Mouse (Mus musculus) midbrain, embryonic 14.5 days (tissue): ENCODE results near the gene Upk2. TPM values are rescaled to one million over a fixed set of nuclear protein-coding genes. Genes with fewer than 3 reads are reported as not detected.
"Not testable (repeated sequence)": the region's sequence is repeated elsewhere in the genome, so short reads cannot be mapped to it uniquely, and the experiment has no call there.

Source experiments
- ATAC-seq: fragments of 200-750 bp; cut with Nextera tagmentation; 2 replicates; pipeline ENCODE4 v1.8.0; 2017; ENCODE audit warnings: moderate number of reproducible peaks, moderate library complexity; ENCODE audit not compliant: low FRiP score, low TSS enrichment
- DNase-seq: peaks from one replicate; pipeline ENCODE4 v3.0.0-alpha.2; 2015
- H3K27ac ChIP-seq: fragments of 300-500 bp; sonication (generic); replicated peaks from 2 replicates; pipeline ENCODE4 v1.5.1; 2014; ENCODE audit warnings: mild to moderate bottlenecking, low read depth, low read length, moderate library complexity
- H3K27me3 ChIP-seq: fragments of 300-500 bp; sonication (generic); 2 replicates; pipeline ENCODE4 v1.6.1; 2014; ENCODE audit warnings: low read length, control low read depth, mixed read lengths; ENCODE audit not compliant: control insufficient read depth, insufficient read depth
- H3K36me3 ChIP-seq: fragments of 300-500 bp; sonication (generic); 2 replicates; pipeline ENCODE4 v1.6.1; 2014; ENCODE audit warnings: low read length, control low read depth; ENCODE audit not compliant: control insufficient read depth, insufficient read depth
- H3K4me1 ChIP-seq: fragments of 300-500 bp; sonication (generic); 2 replicates; pipeline ENCODE4 v1.6.1; 2014; ENCODE audit warnings: mild to moderate bottlenecking, antibody characterized with exemption, low read length, control low read depth; ENCODE audit not compliant: control insufficient read depth, insufficient read depth
- H3K4me2 ChIP-seq: fragments of 300-500 bp; sonication (generic); 2 replicates; pipeline ENCODE4 v1.6.1; 2014; ENCODE audit warnings: mild to moderate bottlenecking, low read length, moderate library complexity
- H3K4me3 ChIP-seq: fragments of 300-500 bp; sonication (generic); replicated peaks from 2 replicates; pipeline ENCODE4 v1.5.1; 2014; ENCODE audit warnings: low read depth, low read length
- H3K9ac ChIP-seq: fragments of 300-500 bp; sonication (generic); replicated peaks from 2 replicates; pipeline ENCODE4 v1.6.1; 2014; ENCODE audit warnings: mild to moderate bottlenecking, low read length, moderate library complexity
- H3K9me3 ChIP-seq: fragments of 300-500 bp; sonication (generic); 2 replicates; pipeline ENCODE4 v1.6.1; 2016; ENCODE audit warnings: low read length, control low read depth, mixed read lengths; ENCODE audit not compliant: control insufficient read depth
- WGBS: fragments of 180-500 bp; shearing (Covaris S2); extraction: QIAGEN DNeasy Blood & Tissue Kit; methylation state at CpG from one replicate; pipeline ENCODE4 v1.1.7; 2014; 5-methylcytosine and 5-hydroxymethylcytosine counted together
- polyA plus RNA-seq: library from polyadenylated mRNA; unstranded; fragments of >200 nt; fragmentation: Nextera tagmentation; extraction: Ambion mirVana; gene quantifications from 2 replicates; pipeline ENCODE4 v1.2.1, GENCODE M21; 2014

Gene Upk2
- polyA plus RNA-seq, 1 experiment from 2014 or later, result not detected

DNA sequence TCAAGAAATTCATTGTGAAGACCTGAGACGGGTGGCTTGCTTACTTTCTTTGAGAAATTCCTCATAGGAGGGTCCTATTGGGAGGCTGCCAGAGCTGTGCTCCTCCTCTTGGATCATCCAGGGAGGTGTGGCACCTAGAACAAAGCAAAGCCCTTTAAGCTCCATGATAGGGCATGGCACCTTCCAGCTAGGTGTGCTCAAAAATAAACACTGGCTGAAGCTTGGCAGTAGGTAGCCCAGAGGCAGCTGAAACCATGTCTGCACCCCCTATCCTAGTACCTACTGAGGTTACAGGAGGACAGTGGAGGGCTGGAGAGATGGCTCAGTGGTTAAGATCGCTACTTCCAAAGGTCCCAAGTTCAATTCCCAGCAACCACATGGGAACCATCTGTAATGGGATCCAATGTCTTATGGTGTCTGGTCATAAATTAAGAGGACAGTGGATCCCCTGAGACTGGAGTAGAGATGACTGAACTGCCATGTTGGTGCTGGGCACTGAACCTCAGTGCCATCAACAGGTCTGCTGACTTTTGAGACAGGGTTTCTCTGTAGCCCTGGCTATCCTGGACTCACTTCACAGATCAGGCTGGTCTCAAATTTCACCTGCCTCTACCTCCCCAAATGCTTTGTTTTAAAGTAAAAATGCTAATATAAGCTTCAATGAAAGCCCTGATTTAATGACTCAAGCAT is 44.0 kb downstream of the Upk2 start:
- H3K4me3 ChIP-seq, result no peak overlapping the region
- no peak overlapping the region for H3K9ac ChIP-seq
- no peak overlapping the region for H3K27ac ChIP-seq
- no peak for DNase-seq
- H3K4me2 ChIP-seq, result no peak overlapping the region
- no peak for ATAC-seq
- H3K4me1 ChIP-seq, result peaks cover 14% of the 10 kb centered on the region
- H3K36me3 ChIP-seq, result peaks cover 63% of the 10 kb centered on the region
- H3K27me3 ChIP-seq, result no peaks in the 10 kb centered on the region
- 87% methylated on average over 2 of the region's 2 CpGs for WGBS
- no peaks in the 10 kb centered on the region for H3K9me3 ChIP-seq

DNA sequence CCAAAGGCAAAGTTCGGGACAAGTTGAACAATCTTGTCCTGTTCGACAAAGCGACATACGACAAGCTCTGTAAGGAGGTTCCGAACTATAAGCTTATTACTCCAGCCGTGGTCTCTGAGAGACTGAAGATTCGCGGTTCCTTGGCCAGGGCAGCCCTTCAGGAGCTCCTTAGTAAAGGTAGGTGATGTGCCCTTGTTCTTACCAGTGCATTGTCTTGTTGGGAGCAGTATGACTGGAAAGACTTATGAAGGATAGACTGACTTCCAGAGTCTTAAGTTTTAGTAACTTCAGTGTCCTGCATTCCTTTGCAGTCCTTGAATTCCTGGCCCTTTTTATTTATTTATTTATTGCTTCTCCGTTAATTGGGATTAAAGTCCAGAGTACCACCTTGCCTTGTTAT is 46.1 kb downstream of the Upk2 start:
- H3K9ac ChIP-seq, H3K27me3 ChIP-seq: not testable (repeated sequence)

DNA sequence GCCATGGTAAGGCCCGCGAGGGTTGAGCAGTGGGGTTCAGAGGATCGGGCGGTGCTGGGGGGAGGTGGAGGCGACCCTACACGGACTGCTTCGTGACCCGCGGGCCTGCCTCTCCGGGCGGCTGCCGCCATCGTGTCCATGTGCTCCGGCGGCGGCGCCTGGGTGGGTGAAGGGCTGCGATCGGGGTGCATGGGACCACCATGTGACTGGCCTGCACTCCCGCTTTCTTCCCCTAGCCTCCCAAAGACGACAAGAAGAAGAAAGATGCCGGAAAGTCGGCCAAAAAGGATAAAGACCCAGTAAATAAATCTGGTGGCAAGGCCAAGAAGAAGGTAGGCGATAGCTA is 47.1 kb downstream of the Upk2 start:
- peak overlapping the region; percentile 76 for H3K9ac ChIP-seq
- peak overlapping the region; percentile 78 for H3K4me3 ChIP-seq
- no peaks in the 10 kb centered on the region for H3K9me3 ChIP-seq
- H3K36me3 ChIP-seq, result peaks cover 66% of the 10 kb centered on the region
- WGBS, result under 1% methylated on average over 24 of the region's 24 CpGs
- peak overlapping the region; percentile 96 for H3K27ac ChIP-seq
- DNase-seq (no peak), ATAC-seq (no peak)
- peak overlapping the region; percentile 75 for H3K4me2 ChIP-seq
- H3K4me1 ChIP-seq, result peaks cover 18% of the 10 kb centered on the region
- H3K27me3 ChIP-seq, result no peaks in the 10 kb centered on the region

More for the DNA sequence above, 46.1 kb downstream of the Upk2 start:
- Histone ChIP-seq H3K4me2 (peak overlapping the region; percentile 75), H3K4me1 (peaks cover 18% of the 10 kb centered on the region), H3K4me3 (peak overlapping the region; percentile 78), H3K36me3 (peaks cover 66% of the 10 kb centered on the region)
- not testable (repeated sequence) for H3K9me3 ChIP-seq, H3K27ac ChIP-seq, DNase-seq, ATAC-seq
- 76% methylated on average over 9 of the region's 9 CpGs for WGBS

DNA sequence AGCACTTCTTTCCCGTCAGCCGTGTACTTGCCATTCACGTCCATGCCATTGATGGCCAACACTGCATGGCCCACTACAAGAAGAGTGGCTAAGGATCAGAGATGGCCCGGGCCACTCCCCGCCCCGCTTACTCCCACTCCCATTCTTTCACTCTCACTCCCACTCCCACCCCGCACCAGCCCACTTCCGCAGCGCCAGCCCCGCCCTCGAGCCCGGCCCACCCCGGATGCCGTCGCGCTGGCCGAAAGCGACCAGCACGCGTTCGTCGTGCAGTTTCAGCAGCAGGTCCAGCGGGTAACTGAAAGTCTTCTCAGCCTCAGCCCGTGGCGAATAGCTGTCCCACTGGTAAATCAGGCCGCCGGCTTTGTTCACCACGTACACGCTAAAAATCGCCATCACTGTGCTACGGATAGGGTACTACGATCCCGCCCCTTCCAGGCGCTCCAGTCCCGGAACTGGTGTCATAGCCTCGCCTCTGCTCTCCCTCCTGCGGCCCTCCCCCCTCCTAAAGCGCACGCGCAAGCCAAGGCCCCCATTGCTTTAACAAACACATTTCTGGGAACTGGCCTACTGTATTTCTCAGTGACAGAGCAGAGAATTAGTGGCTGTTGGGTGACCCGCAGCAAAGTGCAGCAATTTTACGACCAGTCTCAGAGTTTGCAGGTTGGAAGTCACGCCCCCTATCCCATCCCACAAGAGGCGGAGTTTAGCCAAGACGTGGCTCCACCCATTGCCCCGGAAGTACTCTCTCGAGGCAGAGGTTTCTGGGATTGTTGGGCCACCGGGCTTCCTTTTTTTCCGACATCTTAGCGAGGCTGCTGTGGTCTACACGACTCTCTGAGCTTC is 47.6 kb downstream of the Upk2 start, which contains the start of the genes Rps25 and Trappc4:
Gene Rps25, plus strand, starts transcription at position 234 of the 846 bp plus-strand sequence.
Gene Trappc4, minus strand, starts transcription at position 695 of the 846 bp plus-strand sequence.
- peaks cover 18% of the 10 kb centered on the region for H3K4me1 ChIP-seq
- peak; percentile 96 for ATAC-seq
- H3K4me2 ChIP-seq, result peak within 1 kb of the TSS; percentile 75
- DNase-seq, result peak; percentile 98
- no peaks in the 10 kb centered on the region for H3K9me3 ChIP-seq
- no peaks in the 10 kb centered on the region for H3K27me3 ChIP-seq
- under 1% methylated on average over 51 of the region's 51 CpGs for WGBS
- peak within 1 kb of the TSS; percentile 96 for H3K27ac ChIP-seq
- peak within 1 kb of the TSS; percentile 78 for H3K4me3 ChIP-seq
- peaks cover 66% of the 10 kb centered on the region for H3K36me3 ChIP-seq
- peak within 1 kb of the TSS; percentile 76 for H3K9ac ChIP-seq

DNA sequence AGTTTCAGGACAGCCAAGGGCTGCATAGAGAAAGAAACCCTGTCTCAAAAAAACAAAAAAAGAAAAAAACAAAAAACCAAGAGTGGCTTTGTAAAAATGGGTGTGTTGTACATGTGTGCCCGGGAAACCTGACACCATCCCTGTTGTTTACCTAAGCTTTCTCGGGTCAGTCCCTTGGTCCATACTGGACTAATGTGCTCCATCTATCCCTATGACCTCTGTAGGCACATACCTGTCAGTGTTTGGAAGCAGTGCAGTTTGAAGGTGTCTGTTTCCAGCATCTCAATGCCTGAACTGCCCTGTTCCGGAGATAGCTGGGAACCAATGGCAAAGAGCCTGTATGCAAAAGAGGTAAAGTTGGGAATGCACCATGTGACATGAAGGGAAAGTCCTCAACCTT is 49.8 kb downstream of the Upk2 start:
- H3K4me2 ChIP-seq, result no peak overlapping the region
- H3K27me3 ChIP-seq, result no peaks in the 10 kb centered on the region
- no peaks in the 10 kb centered on the region for H3K9me3 ChIP-seq
- no peak overlapping the region for H3K27ac ChIP-seq
- peaks cover 66% of the 10 kb centered on the region for H3K36me3 ChIP-seq
- peaks cover 18% of the 10 kb centered on the region for H3K4me1 ChIP-seq
- WGBS, result 92% methylated on average over 3 of the region's 3 CpGs
- DNase-seq, result no peak
- no peak overlapping the region for H3K9ac ChIP-seq
- no peak overlapping the region for H3K4me3 ChIP-seq
- ATAC-seq, result no peak

Other genes starting within 250 kb of the Upk2 start
- gene Cbl, start 220.9 kb downstream of the Upk2 start, polyA plus RNA-seq, result 20.1 and 27.6 TPM in 2 replicates
- not detected in 2 replicates for gene Ccdc153, start 214.3 kb downstream of the Upk2 start, polyA plus RNA-seq
- gene Pdzd3, start 203.5 kb downstream of the Upk2 start, polyA plus RNA-seq, result 0.49 and 0.57 TPM in 2 replicates
- 3.7 and 3.9 TPM in 2 replicates for gene Nlrx1, start 186.4 kb downstream of the Upk2 start, polyA plus RNA-seq
- 18.9 and 20.1 TPM in 2 replicates for gene Abcg4, start 166.4 kb downstream of the Upk2 start, polyA plus RNA-seq
- 15.9 and 24.7 TPM in 2 replicates for gene Hinfp, start 149.3 kb downstream of the Upk2 start, polyA plus RNA-seq
- gene C2cd2l, start 134.7 kb downstream of the Upk2 start, polyA plus RNA-seq, result 25.2 and 25.5 TPM in 2 replicates
- 37.0 and 40.5 TPM in 2 replicates for gene Dpagt1, start 129.0 kb downstream of the Upk2 start, polyA plus RNA-seq
- 98.1 and 128 TPM in 2 replicates for gene H2afx, start 120.3 kb downstream of the Upk2 start, polyA plus RNA-seq
- 53.5 and 64.7 TPM in 2 replicates for gene Hmbs, start 110.7 kb downstream of the Upk2 start, polyA plus RNA-seq
- 34.4 and 36.7 TPM in 2 replicates for gene Vps11, start 93.3 kb downstream of the Upk2 start, polyA plus RNA-seq
- 18.2 and 27.1 TPM in 2 replicates for gene Hyou1, start 75.5 kb downstream of the Upk2 start, polyA plus RNA-seq
- gene Slc37a4, start 58.1 kb downstream of the Upk2 start, polyA plus RNA-seq, result 42.9 and 46.8 TPM in 2 replicates
- gene Rps25, start 47.8 kb downstream of the Upk2 start, polyA plus RNA-seq, result 1,282 and 1,427 TPM in 2 replicates
- gene Trappc4, start 47.4 kb downstream of the Upk2 start, polyA plus RNA-seq, result 329 and 359 TPM in 2 replicates
- gene Ccdc84, start 36.4 kb downstream of the Upk2 start, polyA plus RNA-seq, result 33.3 and 36.4 TPM in 2 replicates
- gene Foxr1, start 13.8 kb downstream of the Upk2 start, polyA plus RNA-seq, result not detected in 2 replicates
- gene Bcl9l, start 27.8 kb upstream of the Upk2 start, polyA plus RNA-seq, result 12.6 and 14.9 TPM in 2 replicates
- gene Cxcr5, start 106.9 kb upstream of the Upk2 start, polyA plus RNA-seq, result 0.11 TPM in 1 of 2 replicates, not detected in the other
- gene Ddx6, start 149.9 kb upstream of the Upk2 start, polyA plus RNA-seq, result 26.4 and 51.8 TPM in 2 replicates
- not detected in 2 replicates for gene Treh, start 218.3 kb upstream of the Upk2 start, polyA plus RNA-seq